34 mouse cellular contexts compared by ENCODE assay signal in the genomic region with DNA sequence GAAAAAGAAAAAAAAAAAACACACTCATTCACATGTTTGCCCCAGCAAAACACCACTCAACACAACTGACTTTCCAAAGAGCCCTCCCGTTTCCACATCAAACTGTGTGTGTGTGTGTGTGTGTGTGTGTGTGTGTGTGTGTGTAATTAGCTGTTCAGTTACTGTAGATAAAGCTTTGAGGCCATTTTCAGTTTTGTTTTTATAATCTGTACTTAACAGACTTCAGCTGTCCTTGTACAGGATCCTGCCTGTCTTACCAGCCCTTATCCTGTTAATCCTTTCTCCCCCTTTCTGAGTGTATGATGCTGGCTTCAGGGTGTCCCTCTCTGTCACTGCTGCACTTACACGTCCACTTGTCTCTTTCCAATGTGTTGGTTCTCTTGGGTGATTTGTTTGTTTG. TPM values are rescaled to one million over a fixed set of nuclear protein-coding genes. Genes with fewer than 3 reads are reported as not detected.
A peak's percentile ranks its signal among the peaks of the same experiment; 100 is the strongest.
DNase-seq lines count a peak whose midpoint lies in the region; ATAC-seq and TF ChIP-seq lines count a peak whose summit lies in the region.
"Had no signal": no experiment of that assay in that cellular context is flagged by ENCODE, and none has a peak within 500 bp of the region (broad histone marks: within the 10 kb centered on the region; RNA-seq: fewer than 3 reads in every experiment).

No protein-coding gene starts in this region.

- no peaks in the 10 kb centered on the region for H3K9me3 ChIP-seq in lung, embryonic 15.5 days
- H3K9me3 ChIP-seq in MEL (replicated peaks; ENCODE audit: insufficient read depth, low read length): no peaks in the 10 kb centered on the region
- H3K9me3 ChIP-seq: embryonic facial prominence, embryonic 12.5 days; forebrain, embryonic 10.5 days; forebrain, embryonic 15.5 days; heart, embryonic 12.5 days; hindbrain, embryonic 13.5 days; limb, embryonic 10.5 days; limb, embryonic 15.5 days had no signal

- H3K27ac ChIP-seq in lung, embryonic 15.5 days: peak overlapping the region; percentile 29; the same call in 1 of the 2 replicates
- H3K27ac ChIP-seq in MEL (ENCODE audit: control insufficient read depth, low read depth, low read length): no peak overlapping the region
- H3K27ac ChIP-seq: embryonic facial prominence, embryonic 12.5 days; forebrain, embryonic 10.5 days; forebrain, embryonic 15.5 days; gastrocnemius, adult 2 months; hindbrain, embryonic 13.5 days; kidney, postnatal 0 days; limb, embryonic 10.5 days; limb, embryonic 15.5 days had no signal

- TF ChIP-seq RAD21 in MEL (IDR thresholded peaks at IDR 0.05; ENCODE audit: low read depth, low read length): no peak

- no peak for TF ChIP-seq POLR2A in MEL (IDR thresholded peaks at IDR 0.05; ENCODE audit: control insufficient read depth in 1 of 2, insufficient read depth in 1 of 2, low read depth in 1 of 2, low read length in 2 of 2, poor library complexity in 1 of 2)

- peak; percentile 62; the same call in 1 of the 2 replicates for ATAC-seq in lung, embryonic 15.5 days (ENCODE audit: borderline replicate concordance, extremely low read depth, low FRiP score, low TSS enrichment)
- ATAC-seq: forebrain, embryonic 15.5 days; intestine, embryonic 16.5 days; Patski had no signal

- H3K4me1 ChIP-seq in lung, embryonic 15.5 days: peaks cover 12% of the 10 kb centered on the region; the same call in 1 of the 2 replicates
- H3K4me1 ChIP-seq in MEL (ENCODE audit: control insufficient read depth in 1 of 2, insufficient read depth in 2 of 2, low read length in 2 of 2): no peaks in the 10 kb centered on the region
- H3K4me1 ChIP-seq: embryonic facial prominence, embryonic 12.5 days; forebrain, embryonic 10.5 days; forebrain, embryonic 15.5 days; hindbrain, embryonic 13.5 days; limb, embryonic 10.5 days; limb, embryonic 15.5 days had no signal

- H3K36me3 ChIP-seq in lung, embryonic 15.5 days: no peaks in the 10 kb centered on the region
- no peaks in the 10 kb centered on the region for H3K36me3 ChIP-seq in MEL (ENCODE audit: control insufficient read depth in 1 of 2, insufficient read depth in 2 of 2, low read length in 2 of 2)
- H3K36me3 ChIP-seq: embryonic facial prominence, embryonic 12.5 days; forebrain, embryonic 10.5 days; forebrain, embryonic 15.5 days; heart, embryonic 12.5 days; hindbrain, embryonic 13.5 days; limb, embryonic 10.5 days; limb, embryonic 15.5 days had no signal

- 22% methylated on average over 2 of the region's 2 CpGs for WGBS in lung, embryonic 15.5 days

- TF ChIP-seq EP300 in MEL (IDR thresholded peaks at IDR 0.05; ENCODE audit: low read depth in 1 of 2, low read length in 2 of 2): no peak

- no peaks in the 10 kb centered on the region for H3K27me3 ChIP-seq in lung, embryonic 15.5 days
- H3K27me3 ChIP-seq in MEL (ENCODE audit: control insufficient read depth in 1 of 2, insufficient read depth in 2 of 2, low read length in 2 of 2): peaks cover 4 to 5% of the 10 kb centered on the region in 2 experiments; a peak in 3 of 4 replicates
- H3K27me3 ChIP-seq: embryonic facial prominence, embryonic 12.5 days; forebrain, embryonic 15.5 days; heart, embryonic 12.5 days; hindbrain, embryonic 13.5 days; limb, embryonic 15.5 days; Patski had no signal

- H3K9ac ChIP-seq in lung, embryonic 15.5 days: no peak overlapping the region
- no peak overlapping the region for H3K9ac ChIP-seq in MEL (ENCODE audit: control insufficient read depth, low read depth, low read length, poor library complexity, severe bottlenecking)
- H3K9ac ChIP-seq: embryonic facial prominence, embryonic 12.5 days; forebrain, embryonic 15.5 days; heart, embryonic 12.5 days; hindbrain, embryonic 13.5 days; limb, embryonic 15.5 days had no signal

- no peak overlapping the region for H3K4me2 ChIP-seq in lung, embryonic 15.5 days
- H3K4me2 ChIP-seq: embryonic facial prominence, embryonic 12.5 days; forebrain, embryonic 15.5 days; heart, embryonic 12.5 days; hindbrain, embryonic 13.5 days; limb, embryonic 15.5 days had no signal

- no peak overlapping the region for H3K4me3 ChIP-seq in lung, embryonic 15.5 days
- no peak overlapping the region for H3K4me3 ChIP-seq in MEL (ENCODE audit: control insufficient read depth in 1 of 2, insufficient read depth in 1 of 2, low read depth in 2 of 2, low read length in 2 of 2)
- H3K4me3 ChIP-seq: embryonic facial prominence, embryonic 12.5 days; forebrain, embryonic 10.5 days; forebrain, embryonic 15.5 days; gastrocnemius, adult 2 months; heart, embryonic 12.5 days; hindbrain, embryonic 13.5 days; limb, embryonic 10.5 days; limb, embryonic 15.5 days had no signal

- TF ChIP-seq CTCF in MEL (IDR thresholded peaks at IDR 0.05 in 2 of 3, conservative IDR thresholded peaks at IDR 0.05 in 1 of 3; ENCODE audit: control insufficient read depth in 1 of 3, insufficient read depth in 1 of 3, low read depth in 2 of 3, low read length in 3 of 3, poor library complexity in 1 of 3, severe bottlenecking in 1 of 3): no peak

- DNase-seq in lung, postnatal 25 days (ENCODE audit: low spot score): no peak
- DNase-seq in 416B (ENCODE audit: low read depth) (peak; percentile 13), MEL (ENCODE audit: low read depth, low spot score) (no peak)
- peak; percentile 55 for DNase-seq in retina, postnatal 1 day
- DNase-seq in frontal cortex, adult 2 months (ENCODE audit: extremely low spot score in 1 of 2, low spot score in 1 of 2): no peak
- no peak for DNase-seq in layer of hippocampus, postnatal 14 days (ENCODE audit: low spot score in 2 of 2)
- DNase-seq: adrenal gland, postnatal 14 days; B cell, adult 2 months; cerebellum, adult 11 months; cerebellum, adult 9-10 months; cerebellum, postnatal 36 days; embryo, embryonic 11 days; gastrocnemius, adult 2 months; gastrocnemius, postnatal 36 days; heart, adult 18-20 months; heart, postnatal 4 days; kidney, adult 8-10 months; kidney, postnatal 4 days; layer of hippocampus, postnatal 36 days; lung, postnatal 4 days; midbrain, embryonic 14.5 days; thymus, adult 2 months; thymus, postnatal 4 days had no signal

- no peaks in the 10 kb centered on the region for H3K79me2 ChIP-seq in MEL (ENCODE audit: control insufficient read depth, insufficient read depth, low read length, poor library complexity)

TF ChIP-seq in MEL, 35 proteins besides CTCF, POLR2A, EP300 and RAD21:
- TF ChIP-seq SIN3A (IDR thresholded peaks at IDR 0.05; ENCODE audit: low read length) (no peak), UBTF (IDR thresholded peaks at IDR 0.05; ENCODE audit: borderline replicate concordance, insufficient read depth, low read depth, low read length) (no peak), E2F4 (IDR thresholded peaks at IDR 0.05; ENCODE audit: borderline replicate concordance, low read depth, low read length) (no peak), USF2 (IDR thresholded peaks at IDR 0.05; ENCODE audit: borderline replicate concordance in 1 of 2, insufficient read depth in 1 of 2, low read depth in 1 of 2, low read length in 2 of 2) (no peak), MYC (IDR thresholded peaks at IDR 0.05; ENCODE audit: low read depth, low read length) (no peak), ZNF384 (IDR thresholded peaks at IDR 0.05; ENCODE audit: low read depth, low read length) (peak; percentile 36; the same call in 1 of the 2 replicates)

RNA-seq across cellular contexts. Expression of a gene that starts 55.0 kb away (rescaled TPM):
- polyA plus RNA-seq in lung, embryonic 15.5 days (2015; fragmentation: Nextera tagmentation; extraction: Ambion mirVana): 91.1 and 93.5 TPM in 2 replicates
- 137 and 156 TPM in 2 replicates for total RNA-seq in MEL (2012; rRNA removed)
- 100 to 1,000 TPM; 165 to 242 TPM for polyA plus RNA-seq in MEL (2012; ENCODE audit: insufficient read depth in 1 of 2, insufficient read length in 2 of 2, low read depth in 1 of 2, low replicate concordance in 2 of 2, missing spikeins in 1 of 2)
- polyA plus RNA-seq in frontal cortex, adult 2 months (2012; rRNA removed): 29.8 and 32.2 TPM in 2 replicates
- 10 to 100 TPM; 49.2 to 52.3 TPM for total RNA-seq in layer of hippocampus, postnatal 14 days (2021)

Comparison
In these comparisons a context has a peak if more than half of its experiments do, and no peak if none do; other contexts are left out.
1. DNase-seq: peak in 416B (single experiment) and retina, postnatal 1 day (single experiment); none in lung, postnatal 25 days (single experiment), MEL (single experiment), frontal cortex, adult 2 months (0 of 2) and layer of hippocampus, postnatal 14 days (0 of 2).